Mouse (Mus musculus) intestine, postnatal 0 days (tissue): ENCODE results near the gene Vat1l. TPM values are rescaled to one million over a fixed set of nuclear protein-coding genes. Genes with fewer than 3 reads are reported as not detected.
A peak's percentile ranks its signal among the peaks of the same experiment; 100 is the strongest.

Experiments used
- ATAC-seq: fragments of 200-750 bp; cut with Nextera tagmentation; 2 replicates; pipeline ENCODE4 v1.8.0; 2017; ENCODE audit warnings: mild to moderate bottlenecking, moderate TSS enrichment, moderate library complexity
- H3K27ac ChIP-seq: fragments of 300-500 bp; sonication (generic); 2 replicates; pipeline ENCODE4 v1.5.1; 2014; ENCODE audit warnings: mild to moderate bottlenecking, low read depth, low read length, moderate library complexity
- H3K27me3 ChIP-seq: fragments of 300-500 bp; sonication (generic); replicated peaks from 2 replicates; pipeline ENCODE4 v1.6.1; 2014; ENCODE audit warnings: low read length, mixed read lengths; ENCODE audit not compliant: control insufficient read depth, insufficient read depth
- H3K36me3 ChIP-seq: fragments of 300-500 bp; sonication (generic); 2 replicates; pipeline ENCODE4 v1.6.1; 2014; ENCODE audit warnings: mild to moderate bottlenecking, moderate library complexity; ENCODE audit not compliant: control insufficient read depth, insufficient read depth
- H3K4me1 ChIP-seq: fragments of 300-500 bp; sonication (generic); replicated peaks from 2 replicates; pipeline ENCODE4 v1.6.1; 2014; ENCODE audit warnings: antibody characterized with exemption, low read length, mixed read lengths; ENCODE audit not compliant: control insufficient read depth, insufficient read depth
- H3K4me2 ChIP-seq: fragments of 300-500 bp; sonication (generic); replicated peaks from 2 replicates; pipeline ENCODE4 v1.6.1; 2014; ENCODE audit warnings: low read depth, mild to moderate bottlenecking, moderate library complexity
- H3K4me3 ChIP-seq: fragments of 300-500 bp; sonication (generic); 2 replicates; pipeline ENCODE4 v1.5.1; 2014; ENCODE audit warnings: low read depth, low read length
- H3K9ac ChIP-seq: fragments of 300-500 bp; sonication (generic); 2 replicates; pipeline ENCODE4 v1.6.1; 2014; ENCODE audit warnings: mild to moderate bottlenecking, low read depth, low read length
- H3K9me3 ChIP-seq: fragments of 300-500 bp; sonication (generic); 2 replicates; pipeline ENCODE4 v1.6.1; 2016; ENCODE audit warnings: mixed run types; ENCODE audit not compliant: control insufficient read depth
- CTCF ChIP-seq: sonication (generic); IDR thresholded peaks from 2 replicates; pipeline ENCODE4 v1.5.1; 2016; ENCODE audit warnings: low read depth, mild to moderate bottlenecking, control low read depth, antibody characterized with exemption, moderate library complexity
- WGBS: fragments of 180-500 bp; shearing (Covaris S2); extraction: QIAGEN DNeasy Blood & Tissue Kit; methylation state at CpG from one replicate; pipeline ENCODE4 v1.1.7; 2014; 5-methylcytosine and 5-hydroxymethylcytosine counted together
- polyA plus RNA-seq: library from polyadenylated mRNA; unstranded; fragments of >200 nt; fragmentation: Nextera tagmentation; extraction: Ambion mirVana; gene quantifications from 2 replicates; pipeline ENCODE4 v1.2.1, GENCODE M21; 2015

Vat1l gene
- polyA plus RNA-seq, 1 experiment from 2014 or later: 2.8 TPM

DNA sequence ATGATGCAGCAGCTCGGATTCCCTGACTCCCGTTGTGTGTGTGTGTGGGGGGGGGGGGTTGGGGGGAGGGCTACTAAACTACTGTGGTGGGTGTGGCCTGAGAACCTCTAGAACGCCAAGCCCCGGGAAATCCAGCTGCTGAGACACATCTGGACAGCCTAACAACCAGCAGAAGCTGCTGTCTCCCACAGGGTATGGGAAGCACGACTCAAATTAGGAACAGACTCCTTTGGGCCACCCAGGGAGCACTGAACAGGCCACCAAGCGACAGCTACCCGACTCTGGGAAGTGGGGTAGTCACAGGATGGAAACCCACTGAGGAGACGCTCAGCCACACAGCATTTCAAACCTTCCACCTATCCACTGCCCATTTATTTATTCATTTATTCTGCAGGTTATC, 158.2 kb downstream of the Vat1l start:
- WGBS: 63% methylated on average over 8 of the region's 8 CpGs
- Histone ChIP-seq H3K9me3 (no peaks in the 10 kb centered on the region), H3K9ac (no peak overlapping the region), H3K4me2 (no peak overlapping the region), H3K27ac (no peak overlapping the region), H3K36me3 (no peaks in the 10 kb centered on the region), H3K4me3 (no peak overlapping the region), H3K27me3 (no peaks in the 10 kb centered on the region), H3K4me1 (no peaks in the 10 kb centered on the region)
- TF ChIP-seq CTCF: no peak
- no peak for ATAC-seq

DNA sequence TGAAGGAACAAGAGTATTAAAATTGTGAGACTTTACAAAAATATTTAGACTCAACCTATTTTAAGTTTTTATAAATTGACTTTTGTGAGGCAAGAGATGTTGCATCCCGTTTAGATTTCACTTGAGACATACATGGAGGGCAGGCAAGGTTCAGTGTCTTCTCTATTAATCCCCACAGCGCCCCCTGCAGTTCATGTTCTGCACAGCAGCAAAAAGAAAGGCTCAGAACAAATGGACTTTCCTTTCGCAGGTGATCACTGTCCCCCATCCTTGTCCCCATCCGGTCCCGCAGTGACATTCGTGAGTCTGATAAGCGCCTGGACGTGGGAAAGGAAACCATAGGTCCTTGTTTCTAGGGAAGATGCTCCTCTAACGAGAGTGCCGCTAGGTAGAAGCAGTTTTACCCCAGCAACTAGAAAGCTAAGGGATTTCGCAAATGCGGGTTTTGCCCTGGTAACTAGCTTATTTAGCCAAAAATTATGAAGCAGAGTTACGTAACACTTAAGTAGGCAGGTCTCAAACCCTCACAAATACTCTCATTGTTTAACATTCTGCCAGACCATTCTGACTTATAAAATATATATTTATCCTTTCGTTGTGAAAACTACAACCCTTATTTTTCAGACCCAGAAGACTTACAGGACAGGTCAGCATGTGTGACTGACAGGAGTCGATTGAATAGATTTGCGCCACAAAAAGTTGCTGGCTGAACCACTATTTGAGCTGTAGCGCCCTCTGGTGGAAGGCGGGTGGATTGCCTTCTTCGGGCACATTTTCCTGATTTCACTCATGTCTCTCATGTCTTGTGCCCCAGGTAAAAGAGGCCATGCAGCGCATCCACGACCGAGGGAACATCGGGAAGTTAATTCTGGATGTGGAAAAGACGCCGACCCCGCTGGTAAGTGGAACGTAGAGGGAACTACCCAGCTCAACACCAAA, 163.9 kb downstream of the Vat1l start:
- peak; percentile 91 for TF ChIP-seq CTCF
- H3K36me3 ChIP-seq: no peaks in the 10 kb centered on the region
- no peaks in the 10 kb centered on the region for H3K4me1 ChIP-seq
- H3K27ac ChIP-seq: no peak overlapping the region
- no peak overlapping the region for H3K9ac ChIP-seq
- no peaks in the 10 kb centered on the region for H3K27me3 ChIP-seq
- H3K4me3 ChIP-seq: no peak overlapping the region
- 36% methylated on average over 27 of the region's 27 CpGs for WGBS
- no peaks in the 10 kb centered on the region for H3K9me3 ChIP-seq
- no peak overlapping the region; the same call in 1 of the 2 replicates for H3K4me2 ChIP-seq
- no peak for ATAC-seq

DNA sequence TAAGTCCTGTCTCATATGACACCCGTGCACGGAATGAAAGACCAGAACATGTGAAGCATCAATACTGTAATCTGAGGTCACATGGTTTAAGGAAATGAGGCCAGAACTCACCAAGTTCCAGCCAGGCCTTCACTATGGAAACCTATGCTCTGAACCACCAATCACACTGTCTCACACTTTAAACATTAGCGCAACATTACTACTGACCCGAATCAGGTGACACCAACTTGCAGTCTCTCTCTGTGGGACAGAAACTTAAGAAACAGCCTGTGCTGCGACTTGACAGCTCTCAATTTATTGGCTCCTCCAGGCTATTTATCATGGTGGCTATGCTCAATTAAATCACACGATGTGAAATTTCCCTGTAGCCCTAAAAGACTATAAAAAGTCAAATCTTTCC, 169.0 kb downstream of the Vat1l start:
- Histone ChIP-seq H3K9me3 (no peaks in the 10 kb centered on the region), H3K4me3 (no peak overlapping the region), H3K36me3 (no peaks in the 10 kb centered on the region), H3K27me3 (no peaks in the 10 kb centered on the region), H3K4me1 (no peaks in the 10 kb centered on the region), H3K4me2 (no peak overlapping the region), H3K9ac (no peak overlapping the region), H3K27ac (no peak overlapping the region)
- 78% methylated on average over 6 of the region's 6 CpGs for WGBS
- no peak for ATAC-seq
- TF ChIP-seq CTCF: no peak

DNA sequence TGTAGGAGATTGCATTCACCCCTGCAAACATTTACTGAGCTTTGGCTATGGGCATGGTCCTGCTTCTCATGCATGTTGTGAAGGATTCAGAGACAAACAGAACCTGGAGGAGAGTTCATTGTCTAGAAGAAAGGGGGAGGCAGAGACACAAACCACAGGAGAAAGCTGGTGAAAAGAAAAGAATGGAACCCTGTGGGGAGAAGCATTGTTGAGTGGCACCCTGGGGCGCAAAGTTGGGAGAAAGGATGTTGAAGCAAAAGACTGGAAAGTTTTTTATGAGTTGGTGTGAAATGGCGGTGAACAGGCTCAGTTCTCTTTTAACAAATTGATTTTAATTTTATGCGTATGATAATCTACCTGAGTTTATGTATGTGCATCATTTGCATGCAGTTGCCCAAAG, 178.8 kb downstream of the Vat1l start:
- no peak overlapping the region for H3K4me3 ChIP-seq
- ATAC-seq: no peak
- no peaks in the 10 kb centered on the region for H3K9me3 ChIP-seq
- no peak for TF ChIP-seq CTCF
- no peak overlapping the region for H3K27ac ChIP-seq
- H3K27me3 ChIP-seq: no peaks in the 10 kb centered on the region
- H3K4me2 ChIP-seq: no peak overlapping the region
- no peaks in the 10 kb centered on the region for H3K4me1 ChIP-seq
- WGBS: 82% methylated on average over 3 of the region's 3 CpGs
- H3K36me3 ChIP-seq: no peaks in the 10 kb centered on the region
- no peak overlapping the region for H3K9ac ChIP-seq

DNA sequence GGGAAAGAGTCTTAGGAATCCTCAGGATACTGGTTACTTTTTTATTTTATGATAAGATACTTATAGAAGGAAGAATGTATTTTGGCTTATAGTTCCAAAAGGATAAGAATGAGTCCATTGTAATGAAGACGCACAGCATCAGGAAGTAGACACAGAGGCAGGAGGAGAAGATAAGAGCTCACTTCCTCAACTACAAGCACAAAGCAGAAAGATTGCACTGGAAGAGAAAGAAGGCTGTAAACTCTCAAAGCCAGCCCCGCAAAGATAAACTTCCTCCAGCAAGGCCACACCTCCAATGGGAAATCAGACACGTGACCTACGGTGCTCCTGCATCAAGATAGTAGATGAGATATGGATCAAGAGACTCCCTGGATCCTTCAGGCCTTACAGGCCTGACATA, 182.1 kb downstream of the Vat1l start:
- H3K9ac ChIP-seq: no peak overlapping the region
- no peaks in the 10 kb centered on the region for H3K9me3 ChIP-seq
- no peaks in the 10 kb centered on the region for H3K36me3 ChIP-seq
- TF ChIP-seq CTCF: no peak
- WGBS: 36% methylated on average over 4 of the region's 4 CpGs
- no peak overlapping the region for H3K4me2 ChIP-seq
- no peak for ATAC-seq
- no peaks in the 10 kb centered on the region for H3K4me1 ChIP-seq
- H3K4me3 ChIP-seq: no peak overlapping the region
- H3K27ac ChIP-seq: no peak overlapping the region
- H3K27me3 ChIP-seq: no peaks in the 10 kb centered on the region

DNA sequence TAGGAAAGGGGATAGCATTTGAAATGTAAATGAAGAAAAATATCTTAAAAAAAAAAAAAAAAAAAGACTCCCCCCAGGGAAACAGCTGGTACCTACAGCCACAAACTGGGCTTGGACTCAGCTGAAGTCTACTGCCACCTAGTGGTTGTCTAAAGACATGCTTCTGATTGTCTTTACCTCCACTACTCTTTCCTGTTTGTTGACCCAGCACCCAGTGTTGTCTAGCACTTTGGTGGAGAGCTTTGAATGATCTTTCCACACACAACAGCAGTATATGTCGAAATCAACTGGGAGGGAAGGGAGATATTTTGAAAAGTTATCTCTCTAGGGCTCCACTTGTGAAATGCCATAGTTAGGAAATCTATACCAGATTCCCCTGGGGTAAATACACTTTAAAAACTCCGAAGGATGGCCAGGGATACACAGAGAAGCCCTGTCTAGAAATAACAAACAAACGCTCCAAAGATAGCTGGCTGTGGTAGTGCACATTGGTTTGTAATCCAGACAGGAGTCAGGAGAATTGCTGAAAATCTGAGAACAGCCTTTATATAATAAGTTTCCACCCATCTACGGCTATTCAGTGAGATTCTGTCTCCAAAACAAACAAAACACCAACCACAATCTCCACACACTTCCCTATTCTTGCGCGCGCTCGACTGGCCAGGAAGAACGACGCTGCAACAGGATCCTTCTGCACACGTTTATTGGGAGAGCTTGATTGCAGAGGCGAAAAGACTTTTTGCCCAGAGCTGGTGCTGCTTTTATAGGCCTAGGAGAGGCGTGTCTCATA, 185.2 kb downstream of the Vat1l start:
- TF ChIP-seq CTCF: peak; percentile 68
- Histone ChIP-seq H3K9me3 (no peaks in the 10 kb centered on the region), H3K4me2 (no peak overlapping the region), H3K36me3 (no peaks in the 10 kb centered on the region), H3K4me1 (no peaks in the 10 kb centered on the region), H3K4me3 (no peak overlapping the region), H3K27ac (no peak overlapping the region), H3K27me3 (no peaks in the 10 kb centered on the region), H3K9ac (no peak overlapping the region)
- no peak for ATAC-seq
- WGBS: 82% methylated on average over 11 of the region's 13 CpGs
